Mouse (Mus musculus): ENCODE measurements around the gene Ddx59. TPM values are rescaled to one million over a fixed set of nuclear protein-coding genes. Genes with fewer than 3 reads are reported as not detected.

Gene Ddx59
- total RNA-seq, 2 experiments from 2014 or later: 8.9 to 10.1 TPM

GRCm38 (mm10) chr1:136444555-136445255 lies 29.6 kb downstream of the Ddx59 start:
- intact Hi-C loops (cut with DNase I): no loop called here
- DNase-seq: no peak

GRCm38 (mm10) chr1:136446933-136447332 lies 31.9 kb downstream of the Ddx59 start:
- intact Hi-C loops (cut with DNase I): no loop called here
- DNase-seq: no peak

- intact Hi-C loops (cut with DNase I): no loop called here
Measured at GRCm38 (mm10) chr1:136447338-136447737, 32.3 kb downstream of the Ddx59 start.

GRCm38 (mm10) chr1:136449541-136449940 lies 34.5 kb downstream of the Ddx59 start:
- intact Hi-C loops (cut with DNase I): no loop called here
- DNase-seq: no peak

More at GRCm38 (mm10) chr1:136447338-136447737, 32.3 kb downstream of the Ddx59 start:
- no peak for DNase-seq

- intact Hi-C loops (cut with DNase I): no loop called here
Measured at GRCm38 (mm10) chr1:136450206-136450605, 35.1 kb downstream of the Ddx59 start.

GRCm38 (mm10) chr1:136452421-136452820 lies 37.4 kb downstream of the Ddx59 start:
- DNase-seq: no peak
- intact Hi-C loops (cut with DNase I): no loop called here

More at GRCm38 (mm10) chr1:136450206-136450605, 35.1 kb downstream of the Ddx59 start:
- DNase-seq: no peak

- DNase-seq: no peak
- intact Hi-C loops (cut with DNase I): loop anchor here (5.0 kb wide), 1 partner anchor 409 kb away; no protein-coding TSS in a partner anchor
Measured at GRCm38 (mm10) chr1:136455756-136456585, 40.9 kb downstream of the Ddx59 start.

GRCm38 (mm10) chr1:136456741-136457140 lies 41.7 kb downstream of the Ddx59 start:
- intact Hi-C loops (cut with DNase I): loop anchor here (5.0 kb wide), 1 partner anchor 409 kb away; no protein-coding TSS in a partner anchor
- no peak for DNase-seq

- DNase-seq: no peak
- intact Hi-C loops (cut with DNase I): loop anchor here (5.0 kb wide), 1 partner anchor 410 kb away; no protein-coding TSS in a partner anchor
Measured at GRCm38 (mm10) chr1:136457403-136457802, 42.3 kb downstream of the Ddx59 start.

- DNase-seq: peak in 1 of 2 experiments; percentile 26
Measured at GRCm38 (mm10) chr1:136458691-136459245, 43.7 kb downstream of the Ddx59 start.

GRCm38 (mm10) chr1:136462443-136462842 lies 47.4 kb downstream of the Ddx59 start:
- intact Hi-C loops (cut with DNase I): no loop called here
- peak in 1 of 2 experiments; percentile 8 for DNase-seq

More at GRCm38 (mm10) chr1:136458691-136459245, 43.7 kb downstream of the Ddx59 start:
- intact Hi-C loops (cut with DNase I): loop anchor here (1.0 to 5.0 kb wide), 4 partner anchors 152 to 411 kb away; no protein-coding TSS in a partner anchor

GRCm38 (mm10) chr1:136465168-136465567 lies 50.1 kb downstream of the Ddx59 start:
- intact Hi-C loops (cut with DNase I): no loop called here
- no peak for DNase-seq

GRCm38 (mm10) chr1:136466143-136466811 lies 51.2 kb downstream of the Ddx59 start, which contains the start of gene Kif14:
Gene Kif14, plus strand, starts transcription at chr1:136466343.
- intact Hi-C loops (cut with DNase I): no loop called here

GRCm38 (mm10) chr1:136469408-136469807 lies 54.3 kb downstream of the Ddx59 start:
- intact Hi-C loops (cut with DNase I): no loop called here
- DNase-seq: no peak

More at GRCm38 (mm10) chr1:136466143-136466811, 51.2 kb downstream of the Ddx59 start, which contains the start of gene Kif14:
- DNase-seq: peak; percentile 90 to 96

- intact Hi-C loops (cut with DNase I): no loop called here
- no peak for DNase-seq
Measured at GRCm38 (mm10) chr1:136470471-136470870, 55.4 kb downstream of the Ddx59 start.

Other genes with a start within 250 kb of the Ddx59 start
- gene Mroh3, start 202.4 kb upstream of the Ddx59 start, total RNA-seq (2021): not detected
- gene Inava, start 181.0 kb upstream of the Ddx59 start, total RNA-seq (2021): under 1 TPM in 1 of 2 experiments, not detected in 1; 0.22 TPM
- not detected for gene Gpr25, start 154.4 kb upstream of the Ddx59 start, total RNA-seq (2021)
- 10 to 100 TPM; 27.0 to 27.8 TPM for gene Camsap2, start 69.2 kb upstream of the Ddx59 start, total RNA-seq (2021)
- gene Kif14, start 51.1 kb downstream of the Ddx59 start, total RNA-seq (2021): 1 to 10 TPM in 1 of 2 experiments, under 1 TPM in 1; 0.81 to 1.2 TPM
- gene Zfp281, start 209.6 kb downstream of the Ddx59 start, total RNA-seq (2021): 10 to 100 TPM; 11.3 to 11.5 TPM

All from heart, postnatal 14 days (tissue).